Mouse (Mus musculus) lung, postnatal 36 days (tissue): Measurements from ENCODE around the gene Pde4d.
A peak's percentile ranks its signal among the peaks of the same experiment; 100 is the strongest.

Experiments
- DNase-seq: peaks from one replicate; pipeline ENCODE4 v3.0.0; 2022; ENCODE audit warnings: mixed read lengths

Gene Pde4d

DNA sequence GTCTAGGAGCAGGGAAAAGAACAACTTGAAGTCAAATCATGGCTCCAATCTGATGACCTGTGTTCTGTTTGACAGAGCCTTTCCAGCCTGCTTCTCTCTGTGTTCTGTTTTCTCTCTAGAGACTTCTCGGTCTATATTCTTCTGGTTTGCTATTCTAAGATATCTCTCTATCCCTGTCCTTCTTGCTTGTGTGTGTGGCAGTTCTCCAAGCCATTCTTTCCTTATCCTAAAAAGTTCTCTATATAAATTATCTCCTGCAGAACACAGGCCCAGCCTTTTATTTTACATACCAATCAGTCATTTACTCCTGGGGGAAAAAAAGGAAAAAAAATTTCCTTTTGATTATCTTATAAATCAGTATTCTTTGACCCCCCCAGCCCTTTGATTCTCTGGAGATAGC, 1229.2 kb downstream of the Pde4d start:
- DNase-seq, result no peak

DNA sequence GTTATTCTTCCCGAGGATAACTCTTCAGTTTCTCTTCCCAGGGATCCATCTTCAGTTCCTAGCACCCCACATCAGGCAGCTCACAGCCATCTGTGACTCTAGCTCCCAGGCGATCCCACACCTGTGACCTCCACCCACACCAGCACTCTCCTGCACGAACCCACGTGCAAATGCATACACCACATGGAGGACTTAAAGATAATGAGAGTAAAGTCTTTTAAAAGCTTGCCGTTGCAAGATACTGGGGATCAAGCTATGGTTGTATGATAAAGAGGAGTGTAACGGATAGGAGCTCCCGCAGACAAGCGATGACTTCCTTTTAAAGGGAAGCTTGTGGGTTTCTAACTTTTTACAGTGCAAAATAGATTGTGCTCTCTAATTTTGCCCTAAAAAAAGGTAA, 1230.5 kb downstream of the Pde4d start:
- DNase-seq, result no peak

DNA sequence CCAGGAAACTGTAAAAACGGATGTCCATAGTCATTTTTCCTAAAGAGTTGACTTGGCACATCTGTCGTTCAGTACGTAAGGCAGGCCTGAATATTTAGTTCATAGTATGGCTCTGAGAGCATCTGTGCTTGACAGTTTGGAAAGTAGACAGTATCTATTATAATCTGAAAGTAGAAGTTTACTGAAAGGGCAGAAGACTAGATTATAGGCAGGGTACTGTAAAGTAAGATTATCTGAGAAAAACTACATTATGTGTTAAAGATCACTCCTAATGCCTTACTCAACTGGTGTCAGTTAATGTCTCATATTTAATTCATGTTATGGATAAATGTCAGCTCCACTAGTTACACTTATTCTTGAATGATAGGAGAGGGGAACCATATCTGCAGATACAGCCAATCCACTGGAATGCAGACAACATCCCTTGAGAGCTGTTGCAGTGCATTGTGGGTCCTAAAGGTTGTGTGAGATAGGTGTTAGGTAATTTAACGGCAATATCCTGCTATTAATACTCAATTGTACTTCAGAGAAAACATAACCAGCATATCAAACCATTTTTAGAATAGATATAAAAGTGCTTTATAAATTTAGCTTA, 1232.0 kb downstream of the Pde4d start:
- DNase-seq, result no peak

- DNase-seq, result no peak
These were observed 1233.3 kb downstream of the Pde4d start for GRCm38 (mm10) chr13:109683001-109683400.

DNA sequence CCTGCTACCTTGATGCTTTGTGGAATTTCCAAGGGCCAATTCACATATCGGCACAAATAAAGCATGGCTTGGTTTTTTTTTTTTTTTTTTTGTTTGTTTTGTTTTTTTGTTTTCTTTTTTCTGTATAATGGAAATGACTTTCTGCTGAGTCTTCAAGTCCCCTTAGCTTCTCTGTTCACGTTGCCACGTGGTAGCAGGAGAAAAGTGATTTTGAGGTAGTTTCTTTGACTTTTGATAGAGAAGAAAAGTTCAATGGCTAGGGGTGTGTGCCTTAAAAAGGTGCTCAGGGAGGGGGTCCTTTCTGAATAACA, 1235.2 kb downstream of the Pde4d start:
- no peak for DNase-seq

DNA sequence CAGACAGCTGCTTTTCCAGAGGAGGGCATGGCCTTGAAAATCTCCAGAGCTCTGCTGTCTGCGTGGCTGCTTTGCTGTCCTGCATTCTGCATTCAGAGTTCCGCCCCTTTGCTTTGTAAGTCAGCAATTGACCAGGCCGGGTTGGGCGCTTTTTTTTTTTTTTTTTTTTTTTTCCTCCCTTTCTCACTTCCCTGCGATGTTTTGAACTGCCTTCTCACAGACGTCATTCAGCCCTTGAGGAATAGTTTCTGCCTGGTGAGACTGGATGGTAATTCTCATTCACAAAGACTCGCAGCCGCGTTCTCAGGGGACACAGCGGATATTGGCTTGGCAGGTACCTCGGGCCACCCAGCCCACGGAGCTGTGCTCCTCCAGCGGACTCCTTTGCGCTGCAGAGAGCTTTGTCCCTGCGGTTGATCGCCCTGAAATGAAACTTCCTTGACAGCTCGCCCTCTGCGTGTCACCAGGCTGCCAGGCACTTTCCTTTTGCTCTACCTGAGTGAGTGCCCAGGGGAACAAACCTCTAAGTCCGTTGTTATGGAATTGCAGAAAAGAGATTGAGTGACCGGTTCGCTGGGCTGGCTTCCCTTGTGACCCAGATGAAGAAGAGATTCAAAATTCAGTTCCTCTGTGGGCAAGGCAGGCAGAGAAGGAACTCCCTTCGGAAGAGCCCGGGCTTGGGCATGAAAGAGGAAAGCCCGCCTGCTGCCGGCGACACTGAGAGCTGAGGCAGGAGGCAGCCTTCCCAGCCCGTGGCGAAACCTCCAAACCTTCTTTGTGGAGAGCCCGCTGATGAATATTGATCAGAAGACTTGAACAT, 1235.8 kb downstream of the Pde4d start:
- DNase-seq, result peak; percentile 53

DNA sequence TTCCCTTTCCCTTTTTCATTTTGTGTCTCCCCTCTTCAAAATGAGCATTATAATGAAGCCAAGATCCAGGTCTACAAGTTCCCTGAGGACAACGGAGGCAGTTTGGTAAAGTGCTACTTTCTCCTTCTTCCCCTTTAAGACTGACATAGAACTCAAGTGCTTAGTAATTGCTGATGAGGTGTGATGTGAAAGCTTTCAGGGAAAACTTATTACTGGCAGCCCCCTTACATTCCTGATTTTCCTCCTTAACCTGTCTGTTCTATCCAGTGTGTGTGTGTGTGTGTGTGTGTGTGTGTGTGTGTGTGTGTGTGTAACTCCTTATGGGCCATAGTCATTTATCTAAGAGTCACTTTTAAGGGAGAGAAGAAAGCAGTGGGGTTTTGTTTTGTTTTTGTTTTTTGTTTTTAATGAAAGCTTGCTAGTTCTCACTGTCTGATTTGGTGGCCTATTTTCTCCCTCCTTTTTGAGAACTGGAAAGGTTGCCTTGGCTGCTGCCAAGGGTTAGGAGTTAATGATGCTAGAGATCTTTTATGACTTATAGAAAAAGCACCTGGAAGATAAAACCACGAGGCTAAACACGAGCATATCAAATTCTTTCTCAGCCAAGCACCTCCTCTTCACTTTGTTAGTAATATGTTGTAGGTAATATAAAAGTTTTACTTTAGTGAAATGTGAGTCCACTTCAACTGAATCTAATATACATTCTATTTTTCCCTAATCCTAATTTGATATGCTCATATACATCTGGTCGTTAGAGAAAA, 1236.5 kb downstream of the Pde4d start:
- peak; percentile 20 for DNase-seq

- DNase-seq, result no peak
These were observed 1237.2 kb downstream of the Pde4d start for GRCm38 (mm10) chr13:109686906-109687305.

DNA sequence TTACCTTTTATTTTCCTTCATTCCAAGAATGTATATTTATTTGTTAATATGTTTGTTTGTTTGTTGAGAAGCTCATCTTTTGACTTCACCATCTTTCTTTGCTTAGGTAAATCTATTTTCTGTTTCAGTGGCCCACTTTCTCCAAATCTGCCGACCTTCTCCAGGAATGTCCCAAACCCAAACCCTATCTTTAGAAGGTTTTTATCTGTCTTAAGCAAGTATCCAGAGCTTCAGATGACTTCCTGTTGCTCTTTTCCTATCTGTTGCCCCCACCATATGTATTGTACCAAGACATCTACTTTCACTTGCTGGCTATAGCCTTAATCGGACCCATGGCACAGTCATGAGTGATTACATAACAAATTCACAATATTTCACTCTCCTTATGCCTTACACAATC, 1238.4 kb downstream of the Pde4d start:
- DNase-seq, result no peak

DNA sequence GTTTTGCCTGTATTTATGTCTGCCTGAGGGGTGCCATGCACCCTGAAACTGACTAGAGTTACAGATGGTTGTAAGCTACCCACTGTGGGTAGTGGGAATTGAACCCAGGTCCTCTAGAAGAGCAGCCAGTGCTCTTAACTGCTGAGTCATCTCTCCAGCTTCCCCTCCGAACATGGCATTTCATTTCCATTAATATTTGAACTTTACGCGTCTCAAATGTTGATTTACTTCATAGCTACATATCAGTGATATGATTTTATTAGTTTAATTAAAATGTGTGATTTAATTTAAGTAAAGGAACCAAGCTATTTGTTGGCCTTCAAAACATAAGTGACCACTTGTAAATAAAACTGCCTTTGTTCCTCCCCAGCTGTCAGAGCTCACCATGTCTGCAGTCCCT, 1239.4 kb downstream of the Pde4d start:
- DNase-seq, result no peak

DNA sequence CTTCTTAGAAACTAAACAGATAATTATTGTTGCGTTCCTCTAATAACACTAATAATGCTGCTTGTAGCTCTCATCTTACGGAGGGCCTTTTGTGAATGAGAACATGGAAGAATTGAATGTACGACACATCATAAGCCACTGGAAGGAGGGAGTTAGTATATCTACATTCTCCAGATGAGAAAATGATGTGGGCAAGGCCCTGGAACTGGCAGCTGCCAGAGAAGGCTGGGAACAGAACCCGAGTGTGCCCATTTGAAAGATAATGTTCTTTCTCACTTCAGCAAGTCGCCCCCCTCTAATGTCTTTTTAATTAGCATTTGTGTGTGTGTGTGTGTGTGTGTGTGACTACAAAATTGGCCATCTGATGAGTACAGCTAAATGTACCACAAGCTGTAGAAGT, 1240.8 kb downstream of the Pde4d start:
- DNase-seq, result no peak

- DNase-seq, result no peak
These were observed 1243.1 kb downstream of the Pde4d start for GRCm38 (mm10) chr13:109692851-109693250.

GRCm38 (mm10) chr13:109693769-109694168, 1244.0 kb downstream of the Pde4d start:
- no peak for DNase-seq

DNA sequence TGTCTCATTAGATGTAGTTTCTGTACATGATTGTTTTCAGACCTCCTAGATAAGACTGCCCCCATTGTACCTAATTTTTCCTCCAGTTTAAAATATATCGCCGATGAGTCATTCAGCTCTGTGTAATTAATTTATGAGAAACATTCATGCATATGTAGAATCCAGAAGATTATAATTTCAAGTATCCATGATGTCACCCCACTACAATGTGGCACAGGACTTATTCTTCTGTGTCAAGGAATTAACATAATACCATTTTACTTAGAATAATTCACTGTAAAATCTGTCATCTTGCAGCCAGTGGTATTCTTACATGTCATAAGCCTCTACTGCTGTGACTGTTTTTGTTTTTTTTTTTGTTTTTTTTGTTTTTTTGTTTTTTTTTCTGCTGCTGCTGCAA, 1244.5 kb downstream of the Pde4d start:
- no peak for DNase-seq

GRCm38 (mm10) chr13:109695098-109695497, 1245.3 kb downstream of the Pde4d start:
- no peak for DNase-seq

DNA sequence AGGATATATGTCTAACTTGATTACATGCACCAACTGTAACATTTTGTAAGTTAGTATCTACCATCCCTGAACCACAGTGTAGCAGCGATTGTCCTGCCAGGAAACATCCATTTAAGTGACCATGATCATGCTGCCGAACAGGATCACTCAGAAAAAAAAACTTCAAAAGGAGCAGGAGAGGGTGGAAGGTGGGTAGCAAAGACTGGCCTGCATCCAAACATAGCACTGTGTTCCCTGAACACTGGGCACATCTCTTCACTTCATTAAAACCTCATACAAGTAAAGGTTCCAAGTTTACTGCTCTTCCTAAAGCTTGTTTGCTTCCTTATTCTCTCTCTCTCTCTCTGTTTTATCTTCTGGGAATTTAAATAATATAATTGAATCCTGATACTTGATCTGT, 1256.4 kb downstream of the Pde4d start:
- DNase-seq, result no peak

DNA sequence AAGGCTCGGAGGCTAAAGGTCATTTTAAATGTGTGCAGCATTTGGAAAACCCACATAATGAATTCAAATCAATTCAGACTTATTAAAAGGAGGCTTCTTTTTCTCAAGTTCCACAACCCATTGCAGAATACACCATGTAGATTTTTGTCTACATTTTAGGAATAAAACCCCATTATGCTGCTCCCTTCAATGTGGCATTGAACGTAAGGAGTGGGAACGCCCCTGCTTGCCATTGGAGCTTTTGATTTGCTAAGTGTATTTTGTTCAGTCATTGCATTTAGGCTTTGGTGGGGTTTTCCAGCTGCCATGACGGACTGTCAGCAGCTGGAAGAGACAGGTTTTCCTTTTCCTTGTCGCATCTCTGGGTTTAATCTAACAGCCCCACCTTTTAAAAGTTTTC, 1256.8 kb downstream of the Pde4d start:
- no peak for DNase-seq

DNA sequence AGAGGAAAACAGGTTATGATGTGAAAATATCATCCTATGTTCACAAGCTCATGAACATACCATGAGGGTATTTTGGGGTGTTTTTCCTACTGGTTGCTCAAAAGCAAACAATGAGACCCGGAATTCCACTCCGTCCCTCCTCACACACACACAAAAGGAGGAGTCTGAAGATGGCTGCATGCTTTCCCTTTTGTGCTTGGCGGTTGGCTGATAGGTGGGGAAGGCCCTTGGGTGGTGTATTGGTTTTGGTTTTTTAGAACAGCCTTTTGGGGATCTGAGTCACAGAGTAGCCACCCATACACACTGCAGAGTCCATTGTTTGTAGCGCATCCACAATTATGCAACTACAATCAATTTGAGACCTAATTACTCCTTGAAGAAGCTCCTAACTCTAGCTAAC, 1257.4 kb downstream of the Pde4d start:
- no peak for DNase-seq

GRCm38 (mm10) chr13:109708326-109708725, 1258.6 kb downstream of the Pde4d start:
- no peak for DNase-seq

DNA sequence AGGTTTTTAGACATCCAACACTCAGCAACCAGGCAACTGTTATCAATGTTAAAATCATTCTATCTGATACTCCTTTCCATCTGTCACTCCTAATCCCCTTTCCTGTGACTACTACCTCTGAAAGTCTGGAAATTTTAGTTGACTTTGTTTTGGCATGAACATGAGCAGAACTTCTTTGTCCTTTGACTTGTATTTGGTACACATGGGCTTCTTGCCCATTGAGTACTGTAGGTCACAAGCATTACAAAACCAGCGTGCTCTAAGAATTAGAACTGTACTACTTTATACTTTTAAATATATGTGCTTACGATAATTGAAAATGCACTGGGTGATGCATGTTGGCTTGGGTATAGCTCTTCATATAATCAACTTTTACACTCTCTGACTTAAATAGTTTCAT, 1264.8 kb downstream of the Pde4d start:
- no peak for DNase-seq

DNA sequence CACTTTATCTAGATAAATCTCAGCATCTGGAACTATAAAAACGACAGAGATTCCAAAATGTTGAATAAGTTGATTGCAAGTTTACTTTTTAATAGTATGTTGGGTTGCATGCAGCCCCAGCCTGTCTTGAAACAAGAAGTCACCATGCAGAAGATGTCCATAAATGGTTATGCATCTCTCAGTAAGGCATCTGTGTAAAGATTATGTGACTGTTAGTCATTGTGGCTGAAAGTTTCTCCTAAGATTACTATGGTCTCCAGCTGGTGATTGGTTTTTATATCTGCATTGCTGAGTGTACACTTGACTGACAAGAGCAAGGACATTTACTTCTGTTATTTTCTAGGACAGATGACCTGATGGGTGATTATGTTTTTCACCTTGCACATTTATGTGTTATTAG, 1265.6 kb downstream of the Pde4d start:
- DNase-seq, result no peak

DNA sequence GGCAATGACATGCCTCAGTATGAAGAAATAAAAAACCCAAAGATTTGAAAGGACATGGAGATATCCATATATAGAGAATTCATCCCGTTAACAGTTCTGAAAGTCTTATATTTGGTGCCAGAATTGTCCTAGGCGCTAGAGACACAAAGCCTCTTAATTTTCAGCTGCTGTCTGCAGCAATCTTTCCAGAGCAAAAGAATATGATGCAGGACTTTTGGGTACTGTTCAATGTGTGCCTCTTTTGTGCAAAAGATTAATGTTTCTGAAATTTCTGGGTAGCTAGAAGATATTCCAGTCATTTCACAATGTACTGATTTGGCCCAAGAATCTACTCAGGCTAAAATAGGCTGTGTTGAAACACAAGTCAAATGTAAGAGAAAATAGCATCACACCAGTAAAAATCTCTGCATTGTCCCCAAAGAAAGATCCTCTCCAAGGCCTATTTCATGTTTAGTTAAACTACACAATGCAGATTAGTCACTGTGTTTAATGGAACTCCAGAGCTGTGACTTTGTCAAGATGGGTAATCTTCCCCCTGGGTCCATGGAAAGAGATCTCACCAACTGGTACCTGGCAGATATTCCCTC, 1270.5 kb downstream of the Pde4d start:
- DNase-seq, result no peak

DNA sequence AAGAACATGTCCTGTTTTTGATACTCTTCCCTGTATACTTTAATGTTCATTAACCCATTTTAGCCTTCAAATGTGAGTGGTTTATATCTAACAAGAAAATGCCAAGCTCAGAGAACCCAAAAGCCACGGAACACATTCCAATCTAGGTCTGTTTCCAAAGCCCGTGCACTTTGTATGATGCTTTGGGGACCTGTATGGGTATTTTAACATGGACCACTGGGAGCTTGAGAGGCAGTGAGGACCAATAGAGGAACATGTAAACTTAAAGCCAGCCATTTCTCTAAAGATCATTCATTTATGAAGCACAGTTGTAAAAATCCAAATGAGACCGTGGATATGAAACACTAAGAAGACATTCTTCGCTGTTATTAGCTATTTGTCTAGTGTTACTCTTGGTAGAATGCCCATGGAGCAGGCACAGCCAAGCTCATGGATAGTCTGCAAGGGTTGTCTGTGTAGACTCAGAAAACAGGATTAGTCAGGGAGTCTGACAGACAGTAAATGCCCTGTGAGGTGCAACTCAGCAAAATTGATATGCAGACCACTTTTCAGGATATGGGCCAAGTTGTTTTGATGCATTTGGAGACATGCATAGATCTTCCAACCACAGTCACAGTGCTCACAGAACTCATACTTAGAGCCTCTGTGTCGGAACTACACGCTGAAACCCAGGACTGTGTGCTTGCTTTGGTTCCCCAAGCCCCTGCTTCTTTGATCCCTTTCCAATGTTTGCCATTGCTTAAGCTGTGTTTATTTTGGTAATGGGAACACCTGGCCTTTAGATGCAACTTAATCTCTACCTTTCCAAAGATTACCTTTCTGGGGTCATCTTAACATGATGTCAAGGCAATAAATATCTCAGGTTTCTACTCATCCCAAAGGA, 1272.7 kb downstream of the Pde4d start:
- DNase-seq, result no peak
